Mouse (Mus musculus) brain, adult 2 months (tissue): ENCODE data around the gene Tubgcp5.

Source experiments
- DNase-seq: peaks from one replicate; pipeline ENCODE4 v3.0.0; 2011; ENCODE audit warnings: low read depth, low spot score

Tubgcp5 gene

GRCm38 (mm10) chr7:55849948-55850571 lies 56.1 kb downstream of the Tubgcp5 start:
- DNase-seq: peak; percentile 93

GRCm38 (mm10) chr7:55852787-55853186 lies 58.8 kb downstream of the Tubgcp5 start:
- DNase-seq: peak; percentile 45

GRCm38 (mm10) chr7:55855597-55855996 lies 61.6 kb downstream of the Tubgcp5 start:
- DNase-seq: no peak

- DNase-seq: no peak
These were observed 62.8 kb downstream of the Tubgcp5 start for GRCm38 (mm10) chr7:55856741-55857140.

- DNase-seq: no peak
These were observed 63.8 kb downstream of the Tubgcp5 start for GRCm38 (mm10) chr7:55857729-55858128.

GRCm38 (mm10) chr7:55858836-55859517 lies 65.0 kb downstream of the Tubgcp5 start:
- DNase-seq: peak; percentile 74

- peak; percentile 61 for DNase-seq
These were observed 65.5 kb downstream of the Tubgcp5 start for GRCm38 (mm10) chr7:55859518-55859872.

GRCm38 (mm10) chr7:55859956-55860355 lies 66.0 kb downstream of the Tubgcp5 start:
- DNase-seq: peak; percentile 63

GRCm38 (mm10) chr7:55861175-55861574 lies 67.2 kb downstream of the Tubgcp5 start:
- DNase-seq: no peak

- DNase-seq: no peak
These were observed 71.1 kb downstream of the Tubgcp5 start for GRCm38 (mm10) chr7:55865044-55865443.

- peak; percentile 47 for DNase-seq
These were observed 71.9 kb downstream of the Tubgcp5 start for GRCm38 (mm10) chr7:55865750-55866416.

GRCm38 (mm10) chr7:55868247-55868646 lies 74.3 kb downstream of the Tubgcp5 start:
- DNase-seq: no peak

GRCm38 (mm10) chr7:55869220-55869619 lies 75.3 kb downstream of the Tubgcp5 start:
- DNase-seq: no peak

GRCm38 (mm10) chr7:55870340-55871020 lies 76.5 kb downstream of the Tubgcp5 start:
- DNase-seq: peak; percentile 63

GRCm38 (mm10) chr7:55871476-55871875 lies 77.5 kb downstream of the Tubgcp5 start:
- DNase-seq: no peak

- no peak for DNase-seq
These were observed 80.7 kb downstream of the Tubgcp5 start for GRCm38 (mm10) chr7:55874703-55875102.

GRCm38 (mm10) chr7:55877721-55878120 lies 83.8 kb downstream of the Tubgcp5 start:
- DNase-seq: peak; percentile 66

- DNase-seq: no peak
These were observed 86.9 kb downstream of the Tubgcp5 start for GRCm38 (mm10) chr7:55880882-55881281.
